Mouse (Mus musculus): Measurements from ENCODE around the gene Pif1. TPM values are rescaled to one million over a fixed set of nuclear protein-coding genes. Genes with fewer than 3 reads are reported as not detected.
A peak's percentile ranks its signal among the peaks of the same experiment; 100 is the strongest.

Pif1 gene
- polyA plus RNA-seq, 1 experiment = 3.9 TPM

DNA sequence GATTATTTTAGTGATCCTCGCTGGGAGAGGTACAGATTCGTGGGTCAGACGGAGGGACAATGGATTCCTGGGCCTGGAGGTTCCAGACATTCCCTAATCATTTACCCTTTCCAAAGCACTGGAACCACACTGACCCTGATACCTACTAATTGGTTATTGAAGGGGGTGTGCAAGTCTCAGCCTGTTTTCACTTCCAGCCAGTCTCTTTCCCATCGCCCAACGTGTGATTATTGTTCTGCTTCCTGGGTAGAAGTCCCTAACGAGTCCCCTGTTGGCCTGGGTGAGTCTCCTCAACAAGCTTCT is 261 bp downstream of the Pif1 start:
- peaks cover 33% of the 10 kb centered on the region for H3K36me3 ChIP-seq (replicated peaks; ENCODE audit: low read length)
- H3K27me3 ChIP-seq (replicated peaks) = no peaks in the 10 kb centered on the region
- H3K9me3 ChIP-seq = no peaks in the 10 kb centered on the region
- peaks cover 51% of the 10 kb centered on the region for H3K4me1 ChIP-seq
- TF ChIP-seq FLI1 (IDR thresholded peaks at IDR 0.05; ENCODE audit: low read length) (no peak), GATA1 (IDR thresholded peaks at IDR 0.05; ENCODE audit: borderline replicate concordance, low read length) (no peak)
- H3K4me3 ChIP-seq (replicated peaks) = peak overlapping the region; percentile 95

DNA sequence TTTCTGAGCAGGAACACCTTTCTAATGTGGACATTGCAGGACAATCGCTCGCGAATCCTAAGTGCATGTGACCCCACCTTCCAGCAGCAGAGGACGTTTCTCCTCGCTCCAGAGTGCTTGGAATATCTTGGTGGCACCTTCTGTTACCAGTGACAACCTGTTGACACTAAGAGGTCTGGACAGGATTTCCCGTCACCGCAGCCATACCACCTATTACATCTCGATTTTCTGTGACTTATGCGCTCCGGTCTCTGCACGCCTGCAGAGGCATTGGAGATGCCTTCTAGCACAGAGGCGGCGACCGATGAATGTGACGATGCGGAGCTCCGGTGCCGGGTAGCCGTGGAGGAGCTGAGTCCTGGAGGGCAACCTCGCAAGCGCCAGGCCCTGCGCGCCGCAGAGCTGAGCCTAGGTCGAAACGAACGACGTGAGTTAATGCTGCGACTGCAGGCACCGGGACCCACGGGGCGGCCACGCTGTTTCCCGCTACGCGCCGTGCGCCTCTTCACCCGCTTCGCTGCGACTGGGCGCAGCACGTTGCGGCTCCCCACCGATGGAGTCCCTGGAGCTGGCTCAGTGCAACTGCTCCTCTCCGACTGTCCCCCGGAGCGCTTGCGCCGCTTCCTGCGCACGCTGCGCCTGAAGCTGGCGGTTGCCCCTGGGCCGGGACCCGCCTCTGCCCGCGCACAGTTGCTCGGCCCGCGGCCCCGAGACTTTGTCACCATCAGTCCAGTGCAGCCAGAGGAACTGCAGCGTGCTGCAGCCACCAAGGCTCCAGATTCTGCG is 806 bp downstream of the Pif1 start:
- H3K9me3 ChIP-seq = no peaks in the 10 kb centered on the region
- H3K36me3 ChIP-seq (replicated peaks; ENCODE audit: low read length) = peaks cover 38% of the 10 kb centered on the region
- H3K4me3 ChIP-seq (replicated peaks) = peak overlapping the region; percentile 95
- H3K4me1 ChIP-seq = peaks cover 46% of the 10 kb centered on the region
- TF ChIP-seq FLI1 (IDR thresholded peaks at IDR 0.05; ENCODE audit: low read length) = no peak
- no peak for TF ChIP-seq GATA1 (IDR thresholded peaks at IDR 0.05; ENCODE audit: borderline replicate concordance, low read length)
- no peaks in the 10 kb centered on the region for H3K27me3 ChIP-seq (replicated peaks)

DNA sequence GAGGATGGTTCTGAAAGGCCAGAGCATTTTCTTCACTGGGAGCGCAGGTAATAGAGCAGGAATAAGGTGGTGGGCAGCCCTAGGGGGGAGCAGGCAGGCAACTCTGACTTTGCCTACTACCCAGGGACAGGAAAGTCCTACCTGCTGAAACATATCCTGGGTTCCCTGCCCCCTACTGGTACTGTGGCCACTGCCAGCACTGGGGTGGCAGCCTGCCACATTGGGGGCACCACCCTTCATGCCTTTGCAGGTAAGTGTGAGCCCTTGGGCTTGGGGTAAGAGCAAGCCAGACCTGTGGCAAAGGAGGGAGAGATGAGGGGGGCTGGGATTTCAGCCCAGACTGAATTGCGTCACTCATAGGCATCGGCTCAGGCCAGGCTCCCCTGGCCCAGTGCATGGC is 2.1 kb downstream of the Pif1 start:
- Histone ChIP-seq H3K9me3 (no peaks in the 10 kb centered on the region; the same call in 1 of the 2 replicates), H3K27me3 (replicated peaks) (no peaks in the 10 kb centered on the region), H3K4me1 (peaks cover 46% of the 10 kb centered on the region), H3K36me3 (replicated peaks; ENCODE audit: low read length) (peaks cover 51% of the 10 kb centered on the region), H3K4me3 (replicated peaks) (peak overlapping the region; percentile 78)
- TF ChIP-seq FLI1 (IDR thresholded peaks at IDR 0.05; ENCODE audit: low read length) (no peak), GATA1 (IDR thresholded peaks at IDR 0.05; ENCODE audit: borderline replicate concordance, low read length) (no peak)

DNA sequence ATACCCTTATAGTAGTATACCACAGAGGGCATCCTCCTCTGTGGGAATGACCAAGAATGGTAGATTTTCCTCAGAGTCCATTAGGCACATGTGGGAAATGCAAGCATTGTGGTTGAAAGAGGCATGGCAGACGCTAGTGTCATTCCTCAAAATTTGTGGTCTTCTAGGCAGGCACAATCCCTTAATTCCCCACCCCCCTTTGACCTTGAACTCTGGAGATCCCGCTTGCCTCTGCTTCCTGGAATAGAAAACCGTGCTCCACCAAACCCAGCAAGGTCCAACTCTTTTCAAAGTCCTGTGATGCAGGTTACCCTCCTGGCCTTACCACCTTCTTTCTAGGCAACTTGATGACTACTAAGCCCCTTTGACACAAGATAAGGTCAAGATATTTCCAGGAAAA is 5.8 kb downstream of the Pif1 start:
- no peak for TF ChIP-seq FLI1 (IDR thresholded peaks at IDR 0.05; ENCODE audit: low read length)
- TF ChIP-seq GATA1 (IDR thresholded peaks at IDR 0.05; ENCODE audit: borderline replicate concordance, low read length) = no peak
- Histone ChIP-seq H3K9me3 (no peaks in the 10 kb centered on the region; the same call in 1 of the 2 replicates), H3K27me3 (replicated peaks) (no peaks in the 10 kb centered on the region), H3K36me3 (replicated peaks; ENCODE audit: low read length) (peaks cover 76% of the 10 kb centered on the region), H3K4me1 (peaks cover 28% of the 10 kb centered on the region), H3K4me3 (replicated peaks) (no peak overlapping the region)

DNA sequence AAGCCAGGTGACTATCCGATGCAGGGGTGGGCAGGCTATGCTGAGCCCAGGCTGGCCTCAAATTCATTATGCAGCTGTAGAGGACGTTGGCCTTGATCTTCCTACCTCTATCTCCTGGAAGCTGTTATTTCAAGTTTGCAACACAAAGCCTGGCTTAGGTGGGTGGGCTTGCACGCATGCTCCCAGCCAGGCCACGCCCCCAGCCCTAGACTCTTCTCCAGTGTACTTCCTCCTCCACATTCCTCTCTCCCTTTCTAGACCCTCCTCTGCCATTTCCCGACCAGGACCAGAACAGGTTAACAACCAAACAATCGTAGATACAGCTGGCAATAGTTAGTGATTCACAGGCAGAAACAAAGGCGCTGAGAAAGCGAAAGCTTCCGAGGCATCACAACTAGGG is 6.6 kb downstream of the Pif1 start:
- Histone ChIP-seq H3K4me1 (peaks cover 19% of the 10 kb centered on the region), H3K4me3 (replicated peaks) (no peak overlapping the region), H3K27me3 (replicated peaks) (no peaks in the 10 kb centered on the region), H3K36me3 (replicated peaks; ENCODE audit: low read length) (peaks cover 76% of the 10 kb centered on the region), H3K9me3 (no peaks in the 10 kb centered on the region; the same call in 1 of the 2 replicates)
- TF ChIP-seq FLI1 (IDR thresholded peaks at IDR 0.05; ENCODE audit: low read length) (no peak), GATA1 (IDR thresholded peaks at IDR 0.05; ENCODE audit: borderline replicate concordance, low read length) (no peak)

DNA sequence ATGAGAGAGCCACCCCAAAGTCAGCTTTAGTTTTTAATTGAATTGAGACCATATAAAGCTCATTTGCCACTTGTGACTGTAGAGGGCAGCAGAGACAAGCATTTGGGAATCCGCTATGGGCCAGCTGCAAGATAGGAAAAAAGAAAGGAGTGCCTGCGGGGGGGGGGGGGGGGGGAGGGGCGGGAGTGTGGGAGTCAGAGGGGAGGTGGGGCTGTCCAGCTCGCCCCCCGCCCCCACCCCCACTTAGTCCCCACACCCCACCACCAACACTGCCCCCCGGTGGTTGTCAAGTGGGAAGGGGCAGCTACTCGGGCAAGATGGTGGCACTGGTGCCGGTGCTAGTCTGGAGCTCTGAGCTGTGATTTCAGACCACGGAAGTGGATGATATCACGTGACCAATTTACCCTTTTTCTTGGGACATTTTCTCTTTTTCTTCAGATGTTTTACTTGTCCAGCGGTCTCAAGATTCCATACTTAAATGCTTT is 11.8 kb downstream of the Pif1 start:
- Histone ChIP-seq H3K9me3 (no peaks in the 10 kb centered on the region; the same call in 1 of the 2 replicates), H3K27me3 (replicated peaks) (no peaks in the 10 kb centered on the region), H3K36me3 (replicated peaks; ENCODE audit: low read length) (peaks cover 27% of the 10 kb centered on the region), H3K4me1 (peaks cover 15% of the 10 kb centered on the region), H3K4me3 (replicated peaks) (peak overlapping the region; percentile 83)
- TF ChIP-seq FLI1 (IDR thresholded peaks at IDR 0.05; ENCODE audit: low read length) (no peak), GATA1 (IDR thresholded peaks at IDR 0.05; ENCODE audit: borderline replicate concordance, low read length) (no peak)

DNA sequence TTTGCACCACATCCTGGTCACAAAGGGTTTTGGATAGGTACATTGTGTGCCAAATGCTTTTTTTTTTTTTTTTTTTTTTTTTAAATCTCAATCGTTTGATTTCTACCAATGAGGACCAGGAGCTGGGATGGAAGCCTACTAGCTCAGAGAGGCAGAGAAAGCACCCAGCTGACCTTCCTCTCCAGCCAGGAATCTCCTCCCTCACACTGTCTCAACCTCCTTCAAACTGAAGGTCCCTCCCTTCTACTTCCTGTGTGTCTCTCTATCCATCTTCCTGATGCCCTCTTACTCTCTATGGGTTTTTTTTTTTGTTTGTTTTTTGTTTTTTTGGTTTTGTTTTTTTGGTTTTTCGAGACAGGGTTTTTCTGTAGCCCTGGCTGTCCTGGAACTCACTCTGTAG is 14.0 kb downstream of the Pif1 start:
- H3K36me3 ChIP-seq (replicated peaks; ENCODE audit: low read length) = peaks cover 6% of the 10 kb centered on the region
- H3K9me3 ChIP-seq = no peaks in the 10 kb centered on the region
- H3K4me3 ChIP-seq (replicated peaks) = no peak overlapping the region
- H3K4me1 ChIP-seq = peaks cover 29% of the 10 kb centered on the region
- TF ChIP-seq FLI1 (IDR thresholded peaks at IDR 0.05; ENCODE audit: low read length) = no peak
- TF ChIP-seq GATA1 (IDR thresholded peaks at IDR 0.05; ENCODE audit: borderline replicate concordance, low read length) = no peak
- H3K27me3 ChIP-seq (replicated peaks) = no peaks in the 10 kb centered on the region

DNA sequence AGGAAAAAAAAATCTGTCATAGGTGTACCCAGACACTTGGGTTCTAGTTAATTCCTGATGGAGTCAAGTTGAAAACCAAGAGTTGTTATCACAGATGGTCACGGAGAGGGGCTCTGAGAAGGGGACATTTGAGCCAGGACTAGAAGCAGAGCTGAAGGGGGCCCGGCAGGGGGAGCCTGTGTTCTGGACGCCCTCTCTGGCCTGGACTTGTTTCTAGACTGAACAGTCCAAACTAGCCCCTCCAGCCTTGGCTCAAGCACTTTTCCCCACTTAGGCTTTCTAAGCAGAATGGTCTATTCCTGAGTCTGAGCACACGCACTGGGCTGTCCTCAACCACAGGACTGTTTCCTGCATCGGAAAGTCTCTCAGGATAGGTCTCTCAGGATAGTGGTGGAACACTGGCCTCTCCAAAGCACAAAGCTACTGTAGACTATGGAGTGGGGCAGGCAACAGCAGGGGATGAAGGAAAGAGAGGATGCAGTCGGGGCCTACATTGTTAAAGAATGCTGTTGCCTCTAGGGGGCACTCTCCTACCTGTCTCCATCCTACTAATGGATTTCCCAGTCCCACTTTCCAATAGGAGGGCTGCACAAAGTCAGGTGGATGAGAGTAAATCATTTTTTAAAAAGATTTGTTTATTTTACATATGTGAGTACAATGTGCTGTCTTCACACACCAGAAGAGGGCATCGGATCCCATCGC is 16.6 kb downstream of the Pif1 start:
- Histone ChIP-seq H3K36me3 (replicated peaks; ENCODE audit: low read length) (no peaks in the 10 kb centered on the region), H3K4me1 (peaks cover 49% of the 10 kb centered on the region), H3K9me3 (peaks cover 2% of the 10 kb centered on the region), H3K27me3 (replicated peaks) (peaks cover 7% of the 10 kb centered on the region), H3K4me3 (replicated peaks) (no peak overlapping the region)
- no peak for TF ChIP-seq FLI1 (IDR thresholded peaks at IDR 0.05; ENCODE audit: low read length)
- TF ChIP-seq GATA1 (IDR thresholded peaks at IDR 0.05; ENCODE audit: borderline replicate concordance, low read length) = no peak

DNA sequence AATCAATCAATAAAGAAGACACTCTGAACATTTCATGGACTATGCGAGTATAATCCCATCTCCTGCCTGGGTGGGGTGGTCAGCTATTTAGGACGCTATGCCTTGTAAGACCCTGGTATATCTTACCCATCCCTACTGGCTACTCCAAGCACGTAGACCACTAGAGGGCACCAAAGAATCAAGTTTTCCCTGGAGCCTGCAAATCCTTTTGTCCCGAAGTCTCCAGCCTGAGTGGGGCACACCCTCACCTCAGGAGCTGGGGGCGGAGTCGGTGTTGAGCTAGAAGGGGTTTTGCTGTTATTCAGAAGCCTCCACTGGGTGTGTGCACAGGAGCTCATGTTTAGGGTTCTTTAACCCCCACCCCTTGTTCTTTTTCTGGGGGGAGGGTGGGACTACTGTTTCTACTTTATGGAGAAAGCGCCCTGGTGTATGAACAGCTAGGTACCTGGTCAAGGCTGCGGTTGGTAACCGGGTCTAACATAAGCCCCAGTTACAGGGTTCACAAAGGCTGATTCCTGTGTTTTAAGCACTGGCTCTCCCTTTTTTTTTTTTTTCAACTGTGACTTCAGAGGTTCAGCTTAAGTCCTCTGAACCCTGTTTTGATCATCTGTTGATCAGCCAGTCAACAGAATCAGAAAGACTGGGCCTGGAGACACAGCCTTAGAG is 18.6 kb downstream of the Pif1 start:
- H3K9me3 ChIP-seq = peaks cover 12% of the 10 kb centered on the region
- no peak for TF ChIP-seq FLI1 (IDR thresholded peaks at IDR 0.05; ENCODE audit: low read length)
- TF ChIP-seq GATA1 (IDR thresholded peaks at IDR 0.05; ENCODE audit: borderline replicate concordance, low read length) = no peak
- H3K27me3 ChIP-seq (replicated peaks) = peaks cover 7% of the 10 kb centered on the region
- H3K4me1 ChIP-seq = peaks cover 46% of the 10 kb centered on the region
- H3K4me3 ChIP-seq (replicated peaks) = peak overlapping the region; percentile 78
- H3K36me3 ChIP-seq (replicated peaks; ENCODE audit: low read length) = no peaks in the 10 kb centered on the region

Data from megakaryocyte, embryonic 14.5 days (primary cell).